Mouse (Mus musculus) retina, postnatal 7 days (tissue): ENCODE results near the gene Rala.
A peak's percentile ranks its signal among the peaks of the same experiment; 100 is the strongest.

ENCODE experiments used
- DNase-seq: peaks from one replicate; pipeline ENCODE4 v3.0.0-alpha.2; 2012; ENCODE audit warnings: low read depth, low spot score

Gene Rala

DNA sequence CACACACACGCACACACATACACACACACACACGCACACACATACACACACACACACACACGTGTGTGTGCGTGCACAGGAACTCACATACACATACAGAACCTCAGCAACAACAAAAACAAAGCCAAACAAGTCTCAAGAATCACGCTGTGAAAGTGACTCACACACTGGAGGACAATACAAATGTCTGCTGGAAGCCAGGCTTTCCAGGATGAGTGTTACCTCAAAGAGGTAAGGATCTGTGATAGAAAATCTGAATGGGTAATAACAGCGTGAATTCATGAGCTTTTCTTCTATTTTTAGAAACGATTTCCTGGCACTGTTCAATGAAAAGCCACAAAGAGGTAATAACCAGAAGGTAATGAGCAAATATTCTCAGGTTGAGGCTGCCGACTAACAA lies 59.8 kb downstream of the Rala start:
- no peak for DNase-seq

DNA sequence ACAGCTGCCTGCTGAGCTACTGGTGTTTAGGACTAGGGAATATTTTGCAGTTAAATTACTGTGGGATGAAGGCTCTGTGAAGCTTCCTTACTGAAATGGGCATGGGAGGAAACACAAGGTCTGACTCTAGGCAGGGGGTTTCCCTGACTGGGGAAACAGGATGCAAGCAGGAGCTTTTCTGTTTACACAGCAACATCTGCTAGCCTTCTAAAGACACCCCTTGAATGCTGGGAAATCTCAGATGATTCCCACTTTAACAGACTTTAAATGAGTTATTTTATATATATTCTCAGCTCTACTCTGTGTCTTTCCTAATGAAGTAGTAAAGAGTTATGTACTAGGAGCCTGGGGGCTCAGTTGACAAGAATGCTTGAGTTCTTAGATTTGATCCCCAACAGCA lies 65.0 kb downstream of the Rala start:
- no peak for DNase-seq

DNA sequence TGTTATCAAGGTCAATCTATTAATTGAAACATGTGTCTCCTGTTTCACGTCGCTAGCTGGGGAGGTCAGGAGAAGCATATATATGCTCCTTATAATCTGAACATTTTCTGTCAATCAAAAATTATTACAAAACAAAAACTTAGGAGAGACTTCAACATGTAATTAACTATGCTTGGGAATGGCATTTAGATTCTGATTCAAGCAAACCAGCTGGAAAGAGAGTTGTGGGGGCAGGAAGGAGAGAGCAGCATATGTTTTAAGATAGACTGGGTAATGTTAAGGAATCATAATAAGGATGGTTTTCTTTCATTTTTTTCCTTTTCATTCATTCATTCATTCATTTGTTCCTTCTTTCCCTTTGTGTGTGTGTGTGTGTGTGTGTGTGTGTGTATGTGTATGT lies 77.3 kb downstream of the Rala start:
- no peak for DNase-seq

- no peak for DNase-seq
Measured at GRCm38 (mm10) chr13:17860536-17860935, 83.5 kb downstream of the Rala start.

DNA sequence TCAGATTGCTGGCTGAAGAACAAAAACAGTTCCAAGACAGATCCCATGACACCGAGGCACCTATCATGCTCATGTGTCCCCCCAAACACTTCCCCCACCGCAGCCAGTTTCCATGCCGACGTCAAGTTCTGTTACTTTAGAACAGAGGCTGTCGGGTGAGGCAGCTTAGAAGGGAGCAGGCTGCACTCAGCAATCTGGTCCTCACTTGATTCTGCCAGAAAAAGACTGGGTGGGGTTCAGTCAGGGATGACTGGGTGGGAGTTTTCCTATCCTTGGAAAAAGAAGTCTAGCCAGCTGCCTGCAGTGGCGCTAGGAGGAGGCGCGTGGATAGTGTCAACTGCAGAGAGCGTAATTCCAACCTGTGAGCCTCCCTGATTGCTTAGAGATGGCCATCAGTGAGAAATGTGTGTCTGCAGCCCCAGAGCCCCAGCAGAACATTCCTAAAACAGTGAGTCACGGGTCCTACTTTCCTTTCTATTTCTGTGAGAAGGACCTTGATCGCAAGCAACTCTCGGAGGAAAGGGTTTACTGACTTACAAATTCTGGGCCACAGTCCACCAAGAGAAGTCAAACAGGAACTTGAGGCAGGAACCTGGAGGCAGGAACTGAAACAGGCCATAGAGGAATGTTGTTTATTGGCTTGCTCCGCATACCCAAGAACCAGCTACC lies 84.5 kb downstream of the Rala start:
- DNase-seq = no peak

- DNase-seq = no peak
Measured at GRCm38 (mm10) chr13:17857046-17857445, 87.0 kb downstream of the Rala start.

DNA sequence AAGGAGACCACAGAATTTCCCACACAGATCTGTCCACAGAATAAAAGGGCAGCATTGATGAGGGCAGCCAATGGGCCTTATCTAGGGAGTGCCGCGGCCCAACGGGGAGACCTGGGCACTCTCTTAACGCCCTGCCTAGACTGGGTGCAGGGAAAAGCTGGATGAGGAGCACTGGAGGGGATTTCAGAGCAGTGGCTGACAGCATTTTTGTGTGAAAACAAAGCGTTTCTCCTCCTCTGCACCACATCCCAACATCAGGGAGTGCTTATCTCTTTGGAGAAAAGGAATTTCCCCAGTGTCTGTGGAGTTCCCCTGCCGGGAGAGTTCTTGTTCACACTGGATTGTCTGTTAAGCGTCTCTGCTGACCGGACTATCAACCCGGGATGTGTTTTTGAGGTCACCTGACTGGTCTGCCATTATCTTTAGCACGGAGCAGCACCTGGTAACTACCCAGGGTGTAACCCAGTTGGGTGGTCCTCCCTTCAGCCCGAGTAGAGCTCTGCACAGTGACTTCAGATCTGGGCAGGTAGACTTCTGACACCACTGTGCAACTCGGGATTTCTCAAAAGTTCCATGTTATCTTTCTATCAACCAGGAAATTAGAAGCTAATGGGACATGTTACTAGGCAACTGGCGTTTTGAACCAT lies 88.4 kb downstream of the Rala start:
- DNase-seq = no peak

- DNase-seq = no peak
Measured at GRCm38 (mm10) chr13:17854755-17855154, 89.3 kb downstream of the Rala start.

DNA sequence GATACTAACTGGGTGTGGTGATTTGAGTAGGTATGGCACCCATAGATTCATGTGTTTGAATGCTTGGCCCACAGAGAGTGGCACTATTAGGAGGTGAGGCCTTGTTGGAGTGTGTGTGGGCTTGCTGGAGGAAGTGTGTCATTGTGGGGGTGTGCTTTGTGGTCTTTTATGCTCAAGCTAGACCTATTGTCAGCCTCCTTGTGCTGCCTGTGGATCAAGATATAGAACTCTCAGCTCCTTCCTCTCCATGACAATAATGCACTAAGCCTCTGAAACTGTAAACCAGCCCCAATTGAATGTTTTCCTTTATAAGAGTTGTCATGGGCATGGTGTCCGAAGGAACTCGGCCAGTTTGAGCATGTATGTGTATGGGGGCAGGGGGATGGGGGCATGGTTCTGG lies 100.7 kb downstream of the Rala start:
- no peak for DNase-seq

DNA sequence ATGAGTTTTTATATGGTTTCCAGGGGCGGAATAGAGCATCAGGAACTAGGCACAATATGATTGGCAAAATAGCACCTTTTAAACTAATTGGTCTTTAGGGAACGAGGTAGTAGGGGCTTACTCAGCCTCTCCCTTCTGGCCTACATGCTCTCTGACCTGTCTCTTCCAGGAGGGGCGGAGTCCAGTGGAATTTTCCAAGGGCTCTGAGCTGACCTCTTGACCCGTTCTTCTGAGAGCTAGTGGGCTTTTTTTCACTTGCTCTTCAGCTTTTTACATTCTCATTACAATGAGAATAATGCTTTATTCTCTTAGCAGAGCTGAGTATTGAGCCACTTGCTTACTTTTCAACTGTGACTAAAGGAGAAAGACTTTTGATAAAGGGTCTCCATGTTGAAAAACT lies 101.3 kb downstream of the Rala start:
- no peak for DNase-seq

DNA sequence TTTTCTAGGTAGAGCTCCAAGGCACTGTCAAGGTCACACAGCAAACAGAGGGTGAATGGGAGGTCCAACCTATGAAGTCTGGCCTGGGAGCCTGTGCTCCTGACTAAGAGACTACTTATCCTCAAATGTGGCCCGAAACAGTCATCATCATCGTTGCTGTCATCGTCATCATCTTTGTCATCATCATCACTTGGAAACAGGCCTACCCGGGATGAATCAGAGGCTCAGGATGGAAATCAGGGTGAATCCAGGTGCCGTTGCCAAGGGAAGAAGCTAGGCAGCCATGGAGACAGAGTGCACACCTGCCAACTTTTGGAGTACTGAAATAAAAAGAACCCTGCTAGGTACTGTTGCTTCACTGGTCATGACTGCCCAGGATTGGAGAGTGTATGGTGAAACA lies 104.9 kb downstream of the Rala start:
- DNase-seq = no peak

DNA sequence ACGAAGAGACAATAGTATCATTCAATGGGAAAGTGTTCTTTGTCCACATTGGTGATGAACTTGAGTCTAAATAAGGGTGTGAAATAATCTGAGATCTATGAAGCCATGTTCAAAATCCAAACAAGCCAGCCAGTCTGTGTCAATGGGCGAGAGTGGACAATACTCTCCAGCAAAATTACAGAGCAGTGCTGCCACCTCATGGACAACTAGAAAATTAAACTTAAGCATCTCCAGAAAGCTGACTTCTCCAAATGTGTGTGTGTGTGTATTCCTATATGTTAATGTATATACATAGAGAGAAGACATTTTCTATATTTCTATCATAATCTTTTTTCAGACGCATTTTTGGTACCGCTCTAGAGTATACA lies 105.6 kb downstream of the Rala start:
- DNase-seq = peak; percentile 64

GRCm38 (mm10) chr13:17837610-17838483 lies 106.2 kb downstream of the Rala start:
- DNase-seq = peak; percentile 29

- DNase-seq = no peak
Measured at GRCm38 (mm10) chr13:17836808-17837207, 107.2 kb downstream of the Rala start.

DNA sequence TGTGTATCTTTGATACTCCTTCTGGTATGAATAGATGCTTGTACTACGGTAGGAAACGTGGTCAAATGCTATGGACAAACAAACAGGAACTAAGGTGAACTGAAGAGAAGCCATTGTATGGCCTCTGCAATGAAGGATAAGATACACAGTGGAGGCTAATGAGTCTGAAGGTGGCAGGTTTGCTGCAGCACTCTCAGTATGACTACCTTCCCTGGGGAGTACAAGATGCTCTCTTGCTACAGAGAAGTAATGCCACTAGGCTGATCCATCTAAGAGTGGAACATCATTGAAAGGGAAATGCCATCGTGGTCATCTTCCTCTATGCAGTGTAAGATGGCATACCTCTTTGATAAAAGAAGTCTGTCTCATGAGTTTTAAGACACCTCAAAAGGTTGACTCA lies 111.1 kb downstream of the Rala start:
- no peak for DNase-seq
